Mouse (Mus musculus): ENCODE results near the gene Chrna7. TPM values are rescaled to one million over a fixed set of nuclear protein-coding genes. Genes with fewer than 3 reads are reported as not detected.

Gene Chrna7
- polyA plus RNA-seq, 1 experiment from 2014 or later, result 7.4 TPM

Other genes starting within 250 kb of the Chrna7 start
- 2.5 TPM in 2 replicates for gene Otud7a, start 232.2 kb upstream of the Chrna7 start, polyA plus RNA-seq (2015; fragmentation: Nextera tagmentation; extraction: Ambion mirVana)